Mouse (Mus musculus) olfactory bulb, adult 2 months (tissue): Measurements from ENCODE around the gene Hsp90b1.

Experiments used
- CTCF ChIP-seq: fragments of 200-500 bp; IDR thresholded peaks from 2 replicates; pipeline ENCODE4 v1.5.1; 2012; ENCODE audit warnings: low read depth, mild to moderate bottlenecking, low read length, moderate library complexity; ENCODE audit not compliant: insufficient read depth
- POLR2A ChIP-seq: fragments of 200-500 bp; IDR thresholded peaks from 2 replicates; pipeline ENCODE4 v1.6.1; 2012; ENCODE audit warnings: mild to moderate bottlenecking, low read depth, low read length, moderate library complexity; ENCODE audit not compliant: insufficient read depth

DNA sequence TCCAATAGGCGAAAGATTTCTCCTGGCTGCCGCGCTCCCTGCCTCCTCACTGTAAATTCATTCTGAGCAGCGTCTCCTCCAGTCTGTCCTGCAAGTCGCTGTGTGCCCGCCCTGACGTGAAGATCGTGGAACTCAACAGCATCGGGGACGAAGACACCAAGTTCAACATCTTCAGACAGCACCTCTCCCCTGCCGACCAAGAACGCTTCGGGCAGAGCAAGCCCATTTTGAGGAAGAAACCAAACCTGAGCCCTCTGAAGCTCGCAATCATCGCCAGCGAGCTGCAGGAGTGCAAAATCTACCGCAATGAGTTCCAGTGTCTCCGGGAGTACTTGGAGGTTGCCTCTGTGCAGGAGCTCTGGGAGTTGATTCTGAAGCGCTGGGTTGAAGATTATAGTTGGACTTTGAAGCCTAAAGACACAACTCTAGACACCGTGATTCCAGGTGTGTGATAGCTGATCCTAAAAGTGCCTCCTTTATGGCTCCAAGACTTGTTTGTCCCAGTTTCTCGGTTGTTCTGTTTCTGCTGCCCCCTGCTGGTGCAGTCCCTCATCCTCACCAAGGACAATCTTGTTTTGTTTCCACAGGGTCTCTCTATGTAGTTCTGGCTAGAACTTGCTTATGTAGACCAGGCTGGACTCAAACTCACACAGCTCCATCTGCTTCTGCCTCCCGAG lies 25.7 kb upstream of the Hsp90b1 start:
- TF ChIP-seq CTCF (0 out of 2 replicates have a peak, but pooled peaks have one; percentile 21), POLR2A (no peak)
